9 mouse cellular contexts compared by ENCODE assay signal in the genomic region with DNA sequence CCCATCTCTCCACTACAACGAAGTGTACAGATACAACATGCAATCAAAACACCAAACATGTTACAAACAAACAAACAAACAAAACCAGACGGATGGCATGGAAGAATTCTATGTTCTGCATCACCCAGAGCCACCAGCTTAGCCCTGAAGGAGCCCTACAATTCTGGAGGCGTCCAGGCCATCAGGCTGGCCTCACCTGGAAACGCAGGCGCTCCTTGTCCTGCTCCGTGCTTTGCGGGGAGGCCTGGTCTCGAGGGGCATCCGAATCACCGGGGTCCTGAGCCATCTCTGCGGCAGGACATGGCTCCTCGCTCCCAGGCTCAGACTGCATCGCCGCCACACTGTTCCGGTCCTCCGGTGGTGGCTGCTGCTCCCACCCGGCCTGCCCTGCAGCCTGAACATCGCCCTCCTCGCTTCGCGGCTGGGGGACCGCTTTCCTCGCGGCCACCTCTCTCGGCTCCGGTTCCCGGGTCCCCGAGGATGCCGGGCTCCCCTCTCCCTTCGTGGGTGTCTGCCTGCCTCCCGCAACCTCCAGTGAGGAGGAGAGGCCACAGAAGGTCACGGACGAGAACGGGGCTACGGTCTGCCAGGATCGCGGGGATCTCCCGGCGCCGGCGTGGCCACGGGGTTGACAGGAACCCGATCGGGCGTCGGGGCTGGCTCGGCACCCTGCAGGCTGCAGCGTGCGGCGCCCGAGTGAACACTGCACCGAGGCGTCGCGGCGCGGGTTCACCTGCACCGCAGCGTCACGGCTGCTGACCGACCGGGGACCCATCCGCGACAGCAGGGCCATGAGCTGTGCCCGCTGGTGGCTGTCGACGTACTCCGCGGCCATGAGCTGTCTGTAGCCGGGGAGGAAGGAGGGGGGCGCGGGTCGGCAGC. TPM values are rescaled to one million over a fixed set of nuclear protein-coding genes. Genes with fewer than 3 reads are reported as not detected.
DNase-seq lines count a peak whose midpoint lies in the region; ATAC-seq and TF ChIP-seq lines count a peak whose summit lies in the region.
"Not testable (repeated sequence)": the region's sequence is repeated elsewhere in the genome, so short reads cannot be mapped to it uniquely, and the experiment has no call there.
"Had no signal": no experiment of that assay in that cellular context is flagged by ENCODE, and none has a peak within 500 bp of the region (broad histone marks: within the 10 kb centered on the region; RNA-seq: fewer than 3 reads in every experiment).

No protein-coding gene starts in this region.

- H3K4me2 ChIP-seq in kidney, embryonic 16.5 days (replicated peaks; ENCODE audit: low read depth, low read length): peak overlapping the region; percentile 80
- peak overlapping the region; percentile 42 for H3K4me2 ChIP-seq in liver, embryonic 16.5 days (ENCODE audit: low read depth, low read length)
- H3K4me2 ChIP-seq in stomach, postnatal 0 days (replicated peaks; ENCODE audit: low read depth): peak overlapping the region; percentile 65

- TF ChIP-seq POLR2A in brain, embryonic 14.5 days (IDR thresholded peaks at IDR 0.05; ENCODE audit: borderline replicate concordance, extremely low read depth, insufficient read depth, insufficient read length, poor library complexity, severe bottlenecking): not testable (repeated sequence)

- H3K4me1 ChIP-seq in kidney, embryonic 16.5 days (ENCODE audit: insufficient read depth, low read length); liver, embryonic 16.5 days (ENCODE audit: control insufficient read depth, low read depth, low read length); stomach, postnatal 0 days (replicated peaks; ENCODE audit: control insufficient read depth, insufficient read depth): not testable (repeated sequence)

- peak; percentile 6 for DNase-seq in 3134 (ENCODE audit: extremely low read depth, insufficient read length, low spot score)
- DNase-seq in brain, embryonic 14.5 days (ENCODE audit: low read depth): peak; percentile 34
- peak; percentile 11 for DNase-seq in heart, postnatal 4 days
- peak; percentile 28 for DNase-seq in naive thymus-derived CD4-positive, alpha-beta T cell, adult 2 months (ENCODE audit: low read depth)
- DNase-seq in stomach, postnatal 0 days (ENCODE audit: low spot score): peak; percentile 22

- H3K27me3 ChIP-seq in kidney, embryonic 16.5 days (ENCODE audit: insufficient read depth, low read length): peaks cover 15% of the 10 kb centered on the region
- H3K27me3 ChIP-seq in liver, embryonic 16.5 days (ENCODE audit: control insufficient read depth, insufficient read depth, low read depth, low read length): peaks cover 19% of the 10 kb centered on the region
- not testable (repeated sequence) for H3K27me3 ChIP-seq in stomach, postnatal 0 days (ENCODE audit: control insufficient read depth, insufficient read depth, low read length)

- H3K9me3 ChIP-seq in kidney, embryonic 16.5 days (ENCODE audit: low read length); liver, embryonic 16.5 days (replicated peaks; ENCODE audit: control insufficient read depth, low read length); stomach, postnatal 0 days (ENCODE audit: control insufficient read depth, low read length): not testable (repeated sequence)

- H3K27ac ChIP-seq in kidney, embryonic 16.5 days (ENCODE audit: low read length); liver, embryonic 16.5 days (ENCODE audit: low read length); stomach, postnatal 0 days (replicated peaks): not testable (repeated sequence)

- H3K36me3 ChIP-seq in kidney, embryonic 16.5 days (ENCODE audit: insufficient read depth, low read length); liver, embryonic 16.5 days (ENCODE audit: control insufficient read depth, insufficient read depth); stomach, postnatal 0 days (ENCODE audit: control insufficient read depth, insufficient read depth, low read length): not testable (repeated sequence)

- H3K4me3 ChIP-seq in kidney, embryonic 16.5 days (ENCODE audit: low read length): peak overlapping the region; percentile 50
- peak overlapping the region; percentile 34 for H3K4me3 ChIP-seq in liver, embryonic 16.5 days (ENCODE audit: low read depth, low read length)
- H3K4me3 ChIP-seq in stomach, postnatal 0 days (ENCODE audit: low read depth, low read length): peak overlapping the region; percentile 38

- 0 out of 2 replicates have a peak overlapping the region, but pooled peaks have one; percentile 44 for H3K9ac ChIP-seq in kidney, embryonic 16.5 days (replicated peaks; ENCODE audit: low read length)
- H3K9ac ChIP-seq in liver, embryonic 16.5 days (ENCODE audit: low read depth, low read length); stomach, postnatal 0 days (ENCODE audit: low read length): not testable (repeated sequence)

- not testable (repeated sequence) for TF ChIP-seq EP300 in stomach, postnatal 0 days (optimal IDR thresholded peaks at IDR 0.05)

- WGBS in kidney, embryonic 16.5 days: 6% methylated on average over 44 of the region's 73 CpGs
- 6% methylated on average over 55 of the region's 73 CpGs for WGBS in liver, embryonic 16.5 days (ENCODE audit: insufficient replicate concordance)
- 7% methylated on average over 56 of the region's 73 CpGs for WGBS in stomach, postnatal 0 days

- not testable (repeated sequence) for TF ChIP-seq CTCF in brain, embryonic 14.5 days (IDR thresholded peaks at IDR 0.05; ENCODE audit: borderline replicate concordance, extremely low read depth, insufficient read depth, insufficient read length); stomach, postnatal 0 days (IDR thresholded peaks at IDR 0.05; ENCODE audit: low read depth)

- 0 out of 2 replicates have a peak, but pooled peaks have one; percentile 49 for ATAC-seq in erythroid progenitor cell, adult 5-6 weeks (replicated peaks; ENCODE audit: low FRiP score, poor library complexity, severe bottlenecking)
- ATAC-seq in kidney, embryonic 16.5 days (ENCODE audit: low FRiP score, low TSS enrichment): peak; percentile 82; the same call in 1 of the 2 replicates
- not testable (repeated sequence) for ATAC-seq in liver, embryonic 16.5 days (ENCODE audit: low read depth)
- ATAC-seq in stomach, postnatal 0 days (ENCODE audit: low FRiP score, low TSS enrichment): peak; percentile 64

RNA-seq across cellular contexts. Expression of gene Zar1, which starts 0.7 kb away (rescaled TPM):
- polyA plus RNA-seq in brain, embryonic 14.5 days (2012; rRNA removed): 1.6 and 2.0 TPM in 2 replicates
- total RNA-seq in erythroid progenitor cell, adult 5-6 weeks (2015; ENCODE audit: low replicate concordance): not detected in 2 replicates
- total RNA-seq in erythroid progenitor cell, adult 5-6 weeks (2017; ENCODE audit: low replicate concordance): not detected in 2 replicates
- not detected for total RNA-seq in heart, postnatal 4 days (2021)
- 0.24 and 0.30 TPM in 2 replicates for polyA plus RNA-seq in kidney, embryonic 16.5 days (2015; fragmentation: Nextera tagmentation; extraction: Ambion mirVana)
- not detected in 2 replicates for polyA plus RNA-seq in liver, embryonic 16.5 days (2015; fragmentation: Nextera tagmentation; extraction: Ambion mirVana)
- polyA plus RNA-seq in stomach, postnatal 0 days (2015; fragmentation: Nextera tagmentation; extraction: Ambion mirVana): 0.15 TPM in 1 of 2 replicates, not detected in the other
- total RNA-seq: gastrocnemius, postnatal 25 days had no signal

RNA-seq across cellular contexts. Expression of gene Gm5868, which starts 7.0 kb away (rescaled TPM):
- 3.5 and 4.6 TPM in 2 replicates for polyA plus RNA-seq in brain, embryonic 14.5 days (2012; rRNA removed)
- total RNA-seq in erythroid progenitor cell, adult 5-6 weeks (2015; ENCODE audit: low replicate concordance): not detected in 2 replicates
- not detected in 2 replicates for total RNA-seq in erythroid progenitor cell, adult 5-6 weeks (2017; ENCODE audit: low replicate concordance)
- total RNA-seq in heart, postnatal 4 days (2021): not detected
- 0.33 and 0.45 TPM in 2 replicates for polyA plus RNA-seq in kidney, embryonic 16.5 days (2015; fragmentation: Nextera tagmentation; extraction: Ambion mirVana)
- not detected in 2 replicates for polyA plus RNA-seq in liver, embryonic 16.5 days (2015; fragmentation: Nextera tagmentation; extraction: Ambion mirVana)
- 0.56 and 1.1 TPM in 2 replicates for polyA plus RNA-seq in stomach, postnatal 0 days (2015; fragmentation: Nextera tagmentation; extraction: Ambion mirVana)
- total RNA-seq: gastrocnemius, postnatal 25 days had no signal

RNA-seq across cellular contexts. Expression of gene Nfxl1, which starts 20.8 kb away (rescaled TPM):
- 14.7 and 21.6 TPM in 2 replicates for polyA plus RNA-seq in brain, embryonic 14.5 days (2012; rRNA removed)
- 16.3 and 25.9 TPM in 2 replicates for total RNA-seq in erythroid progenitor cell, adult 5-6 weeks (2015; ENCODE audit: low replicate concordance)
- 13.5 and 37.6 TPM in 2 replicates for total RNA-seq in erythroid progenitor cell, adult 5-6 weeks (2017; ENCODE audit: low replicate concordance)
- 10 to 100 TPM; 10.3 to 11.5 TPM for total RNA-seq in heart, postnatal 4 days (2021)
- polyA plus RNA-seq in kidney, embryonic 16.5 days (2015; fragmentation: Nextera tagmentation; extraction: Ambion mirVana): 18.0 and 19.7 TPM in 2 replicates
- 5.7 and 5.9 TPM in 2 replicates for polyA plus RNA-seq in liver, embryonic 16.5 days (2015; fragmentation: Nextera tagmentation; extraction: Ambion mirVana)
- 8.8 and 9.5 TPM in 2 replicates for polyA plus RNA-seq in stomach, postnatal 0 days (2015; fragmentation: Nextera tagmentation; extraction: Ambion mirVana)
